Mouse (Mus musculus) spleen, adult 2 months (tissue): ENCODE measurements at regions not wholly inside any gene's neighbourhood (a gene's known extent, or its start where the extent isn't known, plus 50 kb on each side); places are given as distances from the start of the nearest gene placed in this dataset.

Source experiments
- DNase-seq, 2 experiments: peaks; one replicate each; pipeline versions ENCODE4 v3.0.0 to v3.0.0-alpha.2; 2012 to 2021; ENCODE audit warnings: low spot score in 2 of 2, low read depth in 1 of 2
- H3K27ac ChIP-seq: fragments of 200-500 bp; 2 replicates; pipeline ENCODE4 v1.5.1; 2012; ENCODE audit warnings: low read length, inconsistent platforms; ENCODE audit not compliant: insufficient read depth
- H3K27me3 ChIP-seq: fragments of 200-500 bp; 2 replicates; pipeline ENCODE4 v1.6.1; 2012; ENCODE audit warnings: mild to moderate bottlenecking, moderate library complexity, low read length, inconsistent platforms; ENCODE audit not compliant: control insufficient read depth, insufficient read depth
- H3K36me3 ChIP-seq: fragments of 200-500 bp; 2 replicates; pipeline ENCODE4 v1.6.1; 2012; ENCODE audit warnings: mild to moderate bottlenecking, low read length, inconsistent platforms; ENCODE audit not compliant: control insufficient read depth, insufficient read depth
- H3K4me1 ChIP-seq: fragments of 200-500 bp; 2 replicates; pipeline ENCODE4 v1.6.1; 2011; ENCODE audit warnings: inconsistent platforms; ENCODE audit not compliant: control insufficient read depth, insufficient read depth, insufficient read length
- H3K4me3 ChIP-seq: fragments of 200-500 bp; 2 replicates; pipeline ENCODE4 v1.5.1; 2011; ENCODE audit warnings: mild to moderate bottlenecking, inconsistent platforms; ENCODE audit not compliant: insufficient read depth, insufficient read length; ENCODE audit errors: extremely low read depth
- CTCF ChIP-seq: fragments of 200-500 bp; IDR thresholded peaks from 2 replicates; pipeline ENCODE4 v1.5.1; 2011; ENCODE audit warnings: mild to moderate bottlenecking, inconsistent platforms; ENCODE audit not compliant: insufficient read depth, insufficient read length, insufficient replicate concordance; ENCODE audit errors: extremely low read depth
- POLR2A ChIP-seq: fragments of 200-500 bp; IDR thresholded peaks from 2 replicates; pipeline ENCODE4 v1.6.1; 2011; ENCODE audit warnings: low read depth, low read length, inconsistent platforms
- WGBS: fragments of 180-500 bp; shearing (Covaris S2); methylation state at CpG from one replicate; pipeline ENCODE4 v1.1.7; 2018; 5-methylcytosine and 5-hydroxymethylcytosine counted together

DNA sequence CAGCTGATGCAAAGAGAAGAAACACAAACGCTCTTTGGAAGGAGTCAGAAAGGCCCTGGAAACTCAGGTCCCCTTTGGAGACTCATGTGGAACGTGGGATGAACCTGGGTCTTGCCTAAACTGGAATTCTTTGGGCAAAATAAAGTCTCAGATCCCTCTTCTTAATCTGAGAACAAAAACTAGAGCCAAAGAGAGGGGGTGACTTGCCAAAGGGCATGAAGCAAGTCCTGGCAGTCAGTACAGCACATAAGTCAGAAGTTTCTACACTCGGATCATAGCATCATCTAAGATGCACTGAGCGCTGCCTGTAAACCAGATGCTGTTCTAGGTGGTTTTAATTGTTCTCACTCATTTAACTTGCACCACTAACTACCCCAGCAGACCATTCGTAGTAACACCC is 101.8 kb upstream of the Usp24 start:
- WGBS: 85% methylated on average over 5 of the region's 5 CpGs
- no peak for TF ChIP-seq POLR2A
- no peak for TF ChIP-seq CTCF

DNA sequence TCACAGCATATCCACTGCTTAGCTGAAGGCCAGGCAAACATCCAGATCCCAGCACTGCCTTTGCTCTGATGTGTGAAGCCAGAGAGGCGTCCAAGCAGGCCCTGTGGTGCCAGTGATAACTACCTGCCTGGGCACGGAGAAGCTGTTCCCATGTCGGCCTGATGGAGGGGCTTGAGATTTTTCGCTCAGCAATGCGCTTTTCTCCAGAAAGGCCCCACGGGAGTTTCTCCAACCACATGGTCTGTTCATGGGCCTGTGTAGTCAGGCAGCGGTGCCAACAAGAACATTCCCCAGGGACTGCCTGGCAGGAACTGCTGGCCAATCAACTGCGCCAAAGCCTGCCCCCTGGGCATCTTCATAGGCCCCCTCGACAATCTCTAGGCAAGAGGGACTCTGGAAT is 95.4 kb upstream of the Usp24 start:
- 39% methylated on average over 9 of the region's 9 CpGs for WGBS
- Histone ChIP-seq H3K36me3 (no peaks in the 10 kb centered on the region), H3K27ac (no peak overlapping the region), H3K4me3 (no peak overlapping the region), H3K4me1 (no peaks in the 10 kb centered on the region), H3K27me3 (no peaks in the 10 kb centered on the region)
- DNase-seq: no peak
- no peak for TF ChIP-seq POLR2A
- no peak for TF ChIP-seq CTCF

More for the DNA sequence above, 101.8 kb upstream of the Usp24 start:
- Histone ChIP-seq H3K27me3 (no peaks in the 10 kb centered on the region), H3K27ac (no peak overlapping the region), H3K4me3 (no peak overlapping the region), H3K4me1 (no peaks in the 10 kb centered on the region), H3K36me3 (no peaks in the 10 kb centered on the region)
- no peak for DNase-seq

DNA sequence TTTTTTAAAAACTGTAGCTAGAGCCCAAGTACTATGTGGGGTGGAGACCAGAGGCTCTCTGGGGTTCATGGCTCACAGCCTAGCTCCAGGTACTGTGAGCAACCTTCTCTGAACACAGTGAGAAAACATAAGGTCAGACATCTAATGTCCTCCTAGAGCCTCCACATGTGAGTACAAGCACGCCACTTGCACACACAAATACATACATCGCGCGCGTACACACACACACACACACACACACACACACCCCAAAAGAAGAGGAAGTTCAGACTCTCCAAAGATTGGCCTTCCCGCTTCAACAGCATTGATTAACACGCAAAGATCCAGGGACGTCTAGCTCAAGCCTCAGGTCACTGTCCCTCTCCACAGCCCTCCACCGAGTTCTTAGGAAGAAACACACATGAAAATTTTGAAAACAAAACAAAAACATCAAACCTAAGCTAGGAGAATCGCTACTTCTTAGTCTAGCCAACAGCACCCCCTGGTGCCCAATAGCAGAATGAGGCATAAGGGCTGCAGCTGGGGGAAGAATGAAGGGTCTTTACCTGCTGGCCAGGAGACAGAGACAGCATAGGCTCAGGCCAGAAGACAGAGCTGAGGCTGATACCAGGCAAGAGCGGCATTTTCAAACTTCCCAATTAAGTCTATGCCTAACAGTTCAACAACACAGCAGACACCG is 90.7 kb upstream of the Usp24 start:
- Histone ChIP-seq H3K36me3 (no peaks in the 10 kb centered on the region), H3K27ac (no peak overlapping the region), H3K4me1 (no peaks in the 10 kb centered on the region), H3K4me3 (peak overlapping the region; percentile 14; the same call in 1 of the 2 replicates), H3K27me3 (no peaks in the 10 kb centered on the region)
- peak; percentile 21 to 22 for DNase-seq
- TF ChIP-seq POLR2A (no peak), CTCF (peak; percentile 50; the same call in 1 of the 2 replicates)
- WGBS: 16% methylated on average over 12 of the region's 12 CpGs

DNA sequence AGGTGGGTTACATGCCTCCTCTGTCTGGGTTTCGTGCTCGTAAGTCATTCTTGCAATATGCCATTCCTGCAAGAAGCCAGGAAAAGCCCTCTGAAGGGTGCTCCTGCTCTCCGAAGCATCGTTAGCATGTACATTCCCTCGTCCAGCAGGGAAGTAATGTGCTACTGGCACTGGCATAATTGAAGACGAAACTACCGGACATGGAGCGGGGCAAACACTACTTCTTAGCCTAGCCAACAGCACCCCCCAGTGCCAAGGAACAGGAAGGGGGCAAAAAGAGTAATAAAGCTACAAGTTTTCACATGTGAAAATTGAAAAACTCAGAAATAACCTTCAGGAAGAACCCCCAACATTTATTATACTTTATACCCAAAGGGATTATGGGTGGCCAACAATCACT is 88.6 kb upstream of the Usp24 start:
- Histone ChIP-seq H3K4me3 (no peak overlapping the region), H3K27ac (no peak overlapping the region), H3K4me1 (no peaks in the 10 kb centered on the region), H3K36me3 (no peaks in the 10 kb centered on the region), H3K27me3 (no peaks in the 10 kb centered on the region)
- TF ChIP-seq POLR2A (no peak), CTCF (no peak)
- 86% methylated on average over 8 of the region's 8 CpGs for whole genome bisulfite sequencing
- DNase-seq: no peak

DNA sequence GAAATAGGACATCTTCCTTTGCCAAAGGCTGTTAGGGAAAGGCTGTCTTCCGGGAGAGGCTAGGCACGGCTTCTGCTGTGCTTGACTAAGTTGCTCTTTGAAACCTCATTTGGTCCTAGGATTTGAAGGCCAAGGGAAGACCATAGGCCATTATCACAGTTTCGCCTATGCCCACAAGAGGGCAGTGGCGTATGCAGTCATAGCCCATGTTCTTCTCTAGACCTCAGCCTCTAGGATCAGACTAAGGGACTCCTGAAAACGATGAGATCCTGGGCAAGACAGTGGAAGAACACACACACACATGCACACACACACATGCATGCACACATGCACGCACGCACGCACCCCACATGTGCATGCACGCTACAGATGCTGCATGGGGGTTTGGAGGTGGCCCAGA is 87.5 kb upstream of the Usp24 start:
- 42% methylated on average over 9 of the region's 9 CpGs for WGBS
- H3K4me3 ChIP-seq: no peak overlapping the region

DNA sequence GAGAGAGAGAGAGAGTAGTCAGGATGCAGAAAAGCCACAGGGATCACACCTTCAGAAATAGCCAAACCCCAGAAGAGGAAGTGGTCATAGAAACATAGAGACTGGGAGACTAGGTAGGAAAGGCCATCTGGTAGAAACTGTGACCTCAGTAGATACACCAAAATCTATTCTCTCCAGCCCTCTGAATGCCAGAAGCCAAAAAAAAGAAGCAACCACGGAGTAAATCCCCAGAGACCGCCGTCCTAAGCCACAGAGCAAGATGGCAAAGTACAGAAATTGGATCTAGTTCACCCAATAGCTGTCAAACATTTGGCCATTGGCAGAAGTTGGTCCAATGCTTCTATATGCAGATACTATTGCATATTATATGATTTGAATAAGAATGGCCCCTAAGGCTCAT is 86.5 kb upstream of the Usp24 start:
- 29% methylated on average over 3 of the region's 3 CpGs for WGBS

More for the DNA sequence above, 87.5 kb upstream of the Usp24 start:
- peak; percentile 79; the same call in 1 of the 2 replicates for TF ChIP-seq CTCF
- no peak for TF ChIP-seq POLR2A
- Histone ChIP-seq H3K27ac (no peak overlapping the region), H3K27me3 (no peaks in the 10 kb centered on the region), H3K4me1 (peaks cover 4% of the 10 kb centered on the region; the same call in 1 of the 2 replicates), H3K36me3 (no peaks in the 10 kb centered on the region)
- DNase-seq: peak; percentile 23 to 62

DNA sequence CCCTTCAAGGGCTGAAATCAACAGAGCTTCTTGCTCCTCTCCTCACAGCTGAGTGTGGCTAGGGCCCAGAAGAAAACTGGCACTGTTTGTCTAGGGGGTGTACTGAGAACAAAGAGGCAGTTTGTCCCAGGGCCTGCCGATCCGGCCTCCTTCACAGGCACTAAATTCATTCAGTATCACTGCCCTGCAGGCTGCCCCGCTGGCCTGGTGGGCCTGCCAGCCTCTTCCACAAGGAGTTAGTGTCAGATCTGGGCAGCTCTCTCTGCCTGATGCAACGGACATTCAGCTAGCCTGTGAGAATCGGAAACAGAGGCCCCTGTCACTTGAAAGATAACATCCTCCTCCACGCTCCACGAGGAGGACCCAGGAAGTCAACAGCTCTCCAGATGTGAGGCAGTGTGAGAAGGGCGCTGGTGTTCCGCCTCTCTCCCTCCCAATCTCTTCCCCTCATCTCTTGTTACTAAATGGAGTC is 83.5 kb upstream of the Usp24 start:
- WGBS: 43% methylated on average over 9 of the region's 9 CpGs
- no peaks in the 10 kb centered on the region for H3K36me3 ChIP-seq
- no peaks in the 10 kb centered on the region for H3K27me3 ChIP-seq
- no peak for DNase-seq
- H3K27ac ChIP-seq: no peak overlapping the region
- H3K4me1 ChIP-seq: peaks cover 4% of the 10 kb centered on the region; the same call in 1 of the 2 replicates
- TF ChIP-seq CTCF (no peak), POLR2A (no peak)
- no peak overlapping the region for H3K4me3 ChIP-seq

More for the DNA sequence above, 86.5 kb upstream of the Usp24 start:
- DNase-seq: no peak
- H3K4me1 ChIP-seq: peaks cover 4% of the 10 kb centered on the region; the same call in 1 of the 2 replicates
- no peaks in the 10 kb centered on the region for H3K27me3 ChIP-seq
- no peaks in the 10 kb centered on the region for H3K36me3 ChIP-seq
- no peak overlapping the region for H3K27ac ChIP-seq
- no peak for TF ChIP-seq CTCF
- no peak for TF ChIP-seq POLR2A
- no peak overlapping the region for H3K4me3 ChIP-seq
